Mouse (Mus musculus) skeletal muscle tissue, adult 2 months (tissue): Measurements from ENCODE around the gene Olfr99.
"Not testable (repeated sequence)": the region's sequence is repeated elsewhere in the genome, so short reads cannot be mapped to it uniquely, and the experiment has no call there.

Experiments
- DNase-seq: peaks from one replicate; pipeline ENCODE4 v3.0.0-alpha.2; 2012; ENCODE audit warnings: low read depth, low spot score

Olfr99 gene

GRCm38 (mm10) chr17:37283360-37283759 lies at the start of gene Olfr99:
Gene Olfr99, minus strand, starts transcription at chr17:37283460.
- DNase-seq: no peak

- DNase-seq: no peak
These were observed 33.7 kb upstream of the Olfr99 start, which contains the start of gene Olfr102 for GRCm38 (mm10) chr17:37316954-37317353. Gene Olfr102, minus strand, starts transcription at chr17:37317054.

- DNase-seq: no peak
These were observed 27.0 kb upstream of the Olfr99 start for GRCm38 (mm10) chr17:37310146-37310699.

- no peak for DNase-seq
These were observed 25.2 kb upstream of the Olfr99 start for GRCm38 (mm10) chr17:37308483-37308882.

- no peak for DNase-seq
These were observed 21.0 kb upstream of the Olfr99 start, which contains the start of gene Olfr101 for GRCm38 (mm10) chr17:37304213-37304612. Gene Olfr101, minus strand, starts transcription at chr17:37304313.

GRCm38 (mm10) chr17:37280331-37280730 lies 2.9 kb downstream of the Olfr99 start:
- peak; percentile 75 for DNase-seq

GRCm38 (mm10) chr17:37276573-37276972 lies 6.7 kb downstream of the Olfr99 start:
- no peak for DNase-seq

GRCm38 (mm10) chr17:37275626-37276248 lies 7.5 kb downstream of the Olfr99 start:
- peak; percentile 16 for DNase-seq

- DNase-seq: peak; percentile 46
These were observed 12.6 kb downstream of the Olfr99 start for GRCm38 (mm10) chr17:37270702-37271092.

- DNase-seq: peak; percentile 86
These were observed 13.1 kb downstream of the Olfr99 start, which contains the start of gene H2-M3 for GRCm38 (mm10) chr17:37270058-37270701. Gene H2-M3, plus strand, starts transcription at chr17:37270220.

GRCm38 (mm10) chr17:37263626-37264025 lies 19.6 kb downstream of the Olfr99 start, which contains the start of gene Olfr98:
Gene Olfr98, minus strand, starts transcription at chr17:37263749.
- peak; percentile 27 for DNase-seq

- DNase-seq: no peak
These were observed 32.7 kb downstream of the Olfr99 start for GRCm38 (mm10) chr17:37250544-37250943.

- no peak for DNase-seq
These were observed 33.8 kb downstream of the Olfr99 start for GRCm38 (mm10) chr17:37249460-37249859.

GRCm38 (mm10) chr17:37246715-37247114 lies 36.5 kb downstream of the Olfr99 start:
- DNase-seq: peak; percentile 40

- DNase-seq: no peak
These were observed 41.1 kb downstream of the Olfr99 start for GRCm38 (mm10) chr17:37242198-37242597.

GRCm38 (mm10) chr17:37237230-37237629 lies 46.0 kb downstream of the Olfr99 start, which contains the start of gene Olfr97:
Gene Olfr97, minus strand, starts transcription at chr17:37237330.
- DNase-seq: not testable (repeated sequence)
